Mouse (Mus musculus): Measurements from ENCODE around the gene 3830417A13Rik.
A peak's percentile ranks its signal among the peaks of the same experiment; 100 is the strongest.

3830417A13Rik gene

DNA sequence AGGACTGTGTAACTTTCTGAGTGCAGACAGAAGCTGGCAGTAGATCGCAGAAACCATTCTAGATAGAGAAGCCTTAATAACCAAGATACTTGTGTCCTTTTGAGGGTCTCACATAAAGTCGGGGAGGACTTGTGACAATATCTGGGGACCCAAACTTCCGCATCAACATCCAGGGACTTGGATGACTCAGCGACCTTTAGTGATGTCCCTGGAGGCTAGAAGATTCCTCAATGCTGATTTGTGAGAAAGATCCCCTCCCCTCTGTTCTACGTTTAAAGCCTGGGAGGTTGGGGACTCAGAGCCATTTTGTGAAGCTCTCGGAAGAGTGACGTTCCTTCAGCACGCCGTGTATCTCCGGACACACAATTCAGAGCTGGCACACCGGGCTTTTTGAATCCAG lies at the start of gene 3830417A13Rik:
TSS of gene 3830417A13Rik (plus strand) at position 301 of the 400 bp plus-strand sequence.
- DNase-seq (ENCODE audit: low read depth, low spot score): no peak

DNA sequence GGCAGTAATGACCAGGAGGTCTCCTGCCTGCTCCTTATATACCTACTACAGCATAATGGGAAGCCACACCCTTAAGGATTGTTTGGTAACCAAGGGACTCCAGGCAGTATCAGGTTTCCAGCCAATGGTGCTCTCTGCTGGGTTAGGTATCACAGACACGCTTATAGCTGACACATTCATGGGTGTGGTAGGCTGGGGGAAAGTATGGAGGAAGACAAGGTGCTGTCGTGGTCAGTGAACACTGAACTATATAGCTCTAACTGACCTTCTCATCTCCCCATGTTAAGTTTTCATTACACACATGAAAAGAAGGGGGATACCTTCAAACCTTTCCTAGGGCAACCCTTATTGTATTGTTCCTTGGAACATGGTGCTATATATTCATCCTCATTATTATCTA lies 21.2 kb upstream of the 3830417A13Rik start, which contains the start of gene Gm6760:
TSS of gene Gm6760 (minus strand) at position 101 of the 400 bp plus-strand sequence.
- no peak for DNase-seq (ENCODE audit: low read depth, low spot score)

DNA sequence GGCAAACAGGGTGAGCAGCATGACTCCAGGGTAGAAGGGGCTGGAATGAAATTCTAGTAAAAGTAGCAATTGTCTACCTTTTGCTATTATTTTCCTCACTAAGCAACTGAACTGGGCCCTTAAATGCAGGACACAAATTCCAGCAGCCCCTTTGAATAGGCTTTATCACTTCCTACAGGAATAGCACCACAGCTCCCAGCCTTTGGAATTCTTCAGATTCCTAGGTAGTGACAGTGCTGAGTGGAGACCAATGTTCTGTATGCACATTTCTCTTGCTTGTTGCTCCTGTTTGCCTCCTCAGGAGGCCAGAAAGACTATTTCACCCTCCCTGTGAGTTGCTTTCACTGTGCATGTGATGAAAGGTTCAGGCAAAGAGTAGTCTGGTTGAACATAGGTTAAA lies 7.9 kb downstream of the 3830417A13Rik start:
- DNase-seq (ENCODE audit: low read depth, low spot score): peak; percentile 1
